Mouse (Mus musculus) ES-Bruce4 (cell line): ENCODE measurements around the gene Lbhd2.

ENCODE experiments used
- CTCF ChIP-seq: IDR thresholded peaks from one replicate; pipeline ENCODE4 v1.8.1; 2011; ENCODE audit warnings: low read depth, low read length
- POLR2A ChIP-seq: IDR thresholded peaks from one replicate; pipeline ENCODE4 v1.8.1; 2011; ENCODE audit warnings: low read length; ENCODE audit not compliant: insufficient read depth

- TF ChIP-seq CTCF (no peak), POLR2A (no peak)
Measured at GRCm38 (mm10) chr12:111385883-111386641, 20.5 kb upstream of the Lbhd2 start.
